Mouse (Mus musculus): ENCODE results near the gene Nppa. TPM values are rescaled to one million over a fixed set of nuclear protein-coding genes. Genes with fewer than 3 reads are reported as not detected.

Nppa gene
- polyA plus RNA-seq, 1 experiment from 2014 or later, result 7,623 TPM

DNA sequence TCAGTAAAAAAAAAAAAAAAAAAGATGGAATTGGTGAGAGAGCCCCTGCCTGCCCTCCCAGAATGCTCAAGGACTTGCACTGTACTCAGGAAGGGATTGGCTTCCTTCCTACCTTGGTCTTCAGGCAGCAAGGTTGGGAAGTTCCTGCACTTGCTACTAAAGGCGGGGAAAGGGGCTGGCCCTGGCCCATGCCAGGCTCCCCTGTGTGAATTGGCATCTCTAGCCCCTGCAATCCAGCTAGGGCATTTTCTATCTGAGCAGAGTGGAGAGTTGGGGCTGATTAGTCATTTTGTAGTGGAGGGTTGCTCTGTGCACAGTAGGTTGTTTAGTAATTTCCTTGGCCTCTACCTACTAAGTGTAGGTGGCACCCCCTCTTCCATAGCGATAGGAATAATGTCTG lies 31.7 kb upstream of the Nppa start:
- Histone ChIP-seq H3K36me3 (ENCODE audit: control insufficient read depth, insufficient read depth, low read length) (no peaks in the 10 kb centered on the region), H3K4me2 (ENCODE audit: low read length) (peak overlapping the region; percentile 58), H3K9ac (ENCODE audit: low read length) (peak overlapping the region; percentile 53; the same call in 1 of the 2 replicates), H3K27ac (replicated peaks in 1 of 2; ENCODE audit: control insufficient read depth in 1 of 2, insufficient read depth in 1 of 2, low read depth in 2 of 2, low read length in 2 of 2) (peak overlapping the region; percentile 88 to 92), H3K9me3 (ENCODE audit: control insufficient read depth, low read length) (no peaks in the 10 kb centered on the region), H3K4me3 (ENCODE audit: control insufficient read depth in 1 of 2, insufficient read depth in 1 of 2, low read depth in 1 of 2, low read length in 2 of 2) (no peak overlapping the region; a peak in 1 of 4 replicates), H3K27me3 (ENCODE audit: control insufficient read depth, insufficient read depth, low read length) (peaks cover 8% of the 10 kb centered on the region; the same call in 1 of the 2 replicates), H3K4me1 (ENCODE audit: control insufficient read depth in 2 of 2, insufficient read depth in 2 of 2, low read length in 2 of 2) (peaks cover 24 to 33% of the 10 kb centered on the region in 2 experiments)
- WGBS, result 22% methylated on average over 2 of the region's 2 CpGs
- ATAC-seq (ENCODE audit: insufficient number of reproducible peaks, insufficient read depth, low FRiP score, low read depth), result no peak; the same call in 1 of the 2 replicates

DNA sequence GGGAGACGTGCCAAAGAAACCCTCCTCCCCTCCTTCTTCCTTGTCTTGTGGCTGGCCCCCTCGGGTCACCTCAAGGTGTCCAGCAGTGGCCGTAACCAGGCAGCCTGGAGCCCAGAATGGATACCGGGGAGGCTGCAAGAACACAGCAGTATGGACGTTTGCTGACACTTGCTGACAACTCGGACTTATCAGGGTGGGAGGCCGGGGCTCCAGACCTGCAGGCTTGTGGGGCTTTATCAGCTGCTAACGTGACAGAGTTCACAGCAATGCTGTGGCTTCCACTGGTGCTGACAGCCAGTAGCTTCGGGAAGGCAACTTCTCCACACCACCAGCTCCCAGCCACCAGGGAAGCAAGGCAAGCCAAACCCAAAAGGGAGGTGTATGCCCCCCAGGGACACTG lies 31.2 kb upstream of the Nppa start:
- Histone ChIP-seq H3K27ac (replicated peaks in 1 of 2; ENCODE audit: control insufficient read depth in 1 of 2, insufficient read depth in 1 of 2, low read depth in 2 of 2, low read length in 2 of 2) (peak overlapping the region; percentile 88 to 92), H3K9ac (ENCODE audit: low read length) (peak overlapping the region; percentile 53; the same call in 1 of the 2 replicates), H3K4me1 (ENCODE audit: control insufficient read depth in 2 of 2, insufficient read depth in 2 of 2, low read length in 2 of 2) (peaks cover 18 to 28% of the 10 kb centered on the region in 2 experiments), H3K4me2 (ENCODE audit: low read length) (peak overlapping the region; percentile 58), H3K9me3 (ENCODE audit: control insufficient read depth, low read length) (no peaks in the 10 kb centered on the region), H3K4me3 (ENCODE audit: control insufficient read depth in 1 of 2, insufficient read depth in 1 of 2, low read depth in 1 of 2, low read length in 2 of 2) (peak overlapping the region in 1 of 2 experiments; percentile 21; a peak in 2 of 4 replicates), H3K36me3 (ENCODE audit: control insufficient read depth, insufficient read depth, low read length) (no peaks in the 10 kb centered on the region), H3K27me3 (ENCODE audit: control insufficient read depth, insufficient read depth, low read length) (peaks cover 8% of the 10 kb centered on the region; the same call in 1 of the 2 replicates)
- 5% methylated on average over 9 of the region's 9 CpGs for WGBS
- peak; percentile 64 for ATAC-seq (ENCODE audit: insufficient number of reproducible peaks, insufficient read depth, low FRiP score, low read depth)

DNA sequence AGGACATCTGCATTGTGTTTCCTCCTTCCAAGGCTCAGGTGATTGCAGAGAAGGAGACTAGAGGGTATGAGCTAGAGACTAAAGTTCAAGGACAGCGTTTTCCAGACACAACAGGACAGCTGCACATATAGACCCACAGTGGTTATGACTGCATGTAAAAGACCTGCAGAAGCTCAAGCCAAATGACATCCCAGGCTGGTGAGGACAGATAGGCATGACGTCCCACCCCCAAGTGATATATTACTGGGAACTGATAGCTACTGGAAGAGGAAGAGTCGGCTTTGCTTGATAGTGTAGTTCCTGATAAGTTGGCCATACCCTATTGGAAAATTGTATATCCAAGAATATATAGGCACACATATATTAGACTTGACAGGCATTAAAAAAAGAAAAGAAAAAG lies 24.3 kb upstream of the Nppa start:
- Histone ChIP-seq H3K36me3 (ENCODE audit: control insufficient read depth, insufficient read depth, low read length) (no peaks in the 10 kb centered on the region), H3K9ac (ENCODE audit: low read length) (no peak overlapping the region), H3K27ac (replicated peaks in 1 of 2; ENCODE audit: control insufficient read depth in 1 of 2, insufficient read depth in 1 of 2, low read depth in 2 of 2, low read length in 2 of 2) (no peak overlapping the region), H3K9me3 (ENCODE audit: control insufficient read depth, low read length) (no peaks in the 10 kb centered on the region), H3K4me3 (ENCODE audit: control insufficient read depth in 1 of 2, insufficient read depth in 1 of 2, low read depth in 1 of 2, low read length in 2 of 2) (no peak overlapping the region), H3K4me1 (ENCODE audit: control insufficient read depth in 2 of 2, insufficient read depth in 2 of 2, low read length in 2 of 2) (no peaks in the 10 kb centered on the region), H3K27me3 (ENCODE audit: control insufficient read depth, insufficient read depth, low read length) (peaks cover 5% of the 10 kb centered on the region), H3K4me2 (ENCODE audit: low read length) (no peak overlapping the region)
- 31% methylated on average over 3 of the region's 3 CpGs for WGBS
- no peak for ATAC-seq (ENCODE audit: insufficient number of reproducible peaks, insufficient read depth, low FRiP score, low read depth)

- ATAC-seq (ENCODE audit: insufficient number of reproducible peaks, insufficient read depth, low FRiP score, low read depth), result no peak
- WGBS, result 78% methylated on average over 4 of the region's 4 CpGs
- Histone ChIP-seq H3K4me3 (ENCODE audit: control insufficient read depth in 1 of 2, insufficient read depth in 1 of 2, low read depth in 1 of 2, low read length in 2 of 2) (no peak overlapping the region), H3K27me3 (ENCODE audit: control insufficient read depth, insufficient read depth, low read length) (peaks cover 3% of the 10 kb centered on the region), H3K4me2 (ENCODE audit: low read length) (no peak overlapping the region), H3K9me3 (ENCODE audit: control insufficient read depth, low read length) (no peaks in the 10 kb centered on the region), H3K27ac (replicated peaks in 1 of 2; ENCODE audit: control insufficient read depth in 1 of 2, insufficient read depth in 1 of 2, low read depth in 2 of 2, low read length in 2 of 2) (no peak overlapping the region), H3K4me1 (ENCODE audit: control insufficient read depth in 2 of 2, insufficient read depth in 2 of 2, low read length in 2 of 2) (no peaks in the 10 kb centered on the region), H3K36me3 (ENCODE audit: control insufficient read depth, insufficient read depth, low read length) (no peaks in the 10 kb centered on the region), H3K9ac (ENCODE audit: low read length) (no peak overlapping the region)
Observed at GRCm38 (mm10) chr4:147977726-147978125, 22.8 kb upstream of the Nppa start.

DNA sequence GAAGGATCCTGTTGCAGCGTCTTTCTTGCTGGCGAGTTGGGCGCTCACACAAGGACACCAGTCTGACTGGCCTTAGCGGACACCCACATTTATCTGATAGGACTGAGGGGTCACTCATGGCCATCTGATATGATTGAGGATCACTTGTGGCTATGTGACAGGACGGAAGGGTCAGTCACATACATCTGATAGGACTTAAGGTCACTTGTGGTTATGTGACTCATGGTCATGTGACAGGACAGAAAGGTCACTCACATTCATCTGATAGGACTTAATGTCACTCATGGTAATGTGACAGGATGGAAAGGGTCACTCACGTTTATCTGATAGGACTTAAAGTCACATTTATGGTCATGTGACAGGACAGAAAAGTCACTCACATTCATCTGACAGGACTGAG lies 22.1 kb upstream of the Nppa start:
- no peak for ATAC-seq (ENCODE audit: insufficient number of reproducible peaks, insufficient read depth, low FRiP score, low read depth)
- Histone ChIP-seq H3K4me3 (ENCODE audit: control insufficient read depth in 1 of 2, insufficient read depth in 1 of 2, low read depth in 1 of 2, low read length in 2 of 2) (no peak overlapping the region), H3K4me2 (ENCODE audit: low read length) (no peak overlapping the region), H3K9me3 (ENCODE audit: control insufficient read depth, low read length) (no peaks in the 10 kb centered on the region), H3K9ac (ENCODE audit: low read length) (no peak overlapping the region), H3K36me3 (ENCODE audit: control insufficient read depth, insufficient read depth, low read length) (no peaks in the 10 kb centered on the region), H3K27ac (replicated peaks in 1 of 2; ENCODE audit: control insufficient read depth in 1 of 2, insufficient read depth in 1 of 2, low read depth in 2 of 2, low read length in 2 of 2) (no peak overlapping the region), H3K27me3 (ENCODE audit: control insufficient read depth, insufficient read depth, low read length) (peaks cover 3% of the 10 kb centered on the region), H3K4me1 (ENCODE audit: control insufficient read depth in 2 of 2, insufficient read depth in 2 of 2, low read length in 2 of 2) (no peaks in the 10 kb centered on the region)
- 81% methylated on average over 6 of the region's 6 CpGs for WGBS

- ATAC-seq (ENCODE audit: insufficient number of reproducible peaks, insufficient read depth, low FRiP score, low read depth), result peak; percentile 73
- H3K36me3 ChIP-seq (ENCODE audit: control insufficient read depth, insufficient read depth, low read length), result no peaks in the 10 kb centered on the region
- H3K4me2 ChIP-seq (ENCODE audit: low read length), result no peak overlapping the region
- H3K9ac ChIP-seq (ENCODE audit: low read length), result no peak overlapping the region
- 41% methylated on average over 7 of the region's 7 CpGs for WGBS
- H3K4me3 ChIP-seq (ENCODE audit: control insufficient read depth in 1 of 2, insufficient read depth in 1 of 2, low read depth in 1 of 2, low read length in 2 of 2), result no peak overlapping the region
- H3K27me3 ChIP-seq (ENCODE audit: control insufficient read depth, insufficient read depth, low read length), result peaks cover 3% of the 10 kb centered on the region
- H3K9me3 ChIP-seq (ENCODE audit: control insufficient read depth, low read length), result no peaks in the 10 kb centered on the region
- H3K27ac ChIP-seq (replicated peaks in 1 of 2; ENCODE audit: control insufficient read depth in 1 of 2, insufficient read depth in 1 of 2, low read depth in 2 of 2, low read length in 2 of 2), result no peak overlapping the region
- no peaks in the 10 kb centered on the region for H3K4me1 ChIP-seq (ENCODE audit: control insufficient read depth in 2 of 2, insufficient read depth in 2 of 2, low read length in 2 of 2)
Observed at GRCm38 (mm10) chr4:147979441-147979860, 21.1 kb upstream of the Nppa start.

- H3K4me3 ChIP-seq (ENCODE audit: control insufficient read depth in 1 of 2, insufficient read depth in 1 of 2, low read depth in 1 of 2, low read length in 2 of 2), result peak within 1 kb of the TSS; percentile 53 to 65
- 9% methylated on average over 20 of the region's 20 CpGs for WGBS
- no peaks in the 10 kb centered on the region for H3K9me3 ChIP-seq (ENCODE audit: control insufficient read depth, low read length)
- peaks cover 3% of the 10 kb centered on the region for H3K27me3 ChIP-seq (ENCODE audit: control insufficient read depth, insufficient read depth, low read length)
- H3K9ac ChIP-seq (ENCODE audit: low read length), result peak within 1 kb of the TSS; percentile 81
- 0 out of 2 replicates have a peak, but pooled peaks cover 4% of the 10 kb centered on the region for H3K36me3 ChIP-seq (ENCODE audit: control insufficient read depth, insufficient read depth, low read length)
- peaks cover 7 to 14% of the 10 kb centered on the region in 2 experiments for H3K4me1 ChIP-seq (ENCODE audit: control insufficient read depth in 2 of 2, insufficient read depth in 2 of 2, low read length in 2 of 2)
- peak within 1 kb of the TSS; percentile 89 to 95 for H3K27ac ChIP-seq (replicated peaks in 1 of 2; ENCODE audit: control insufficient read depth in 1 of 2, insufficient read depth in 1 of 2, low read depth in 2 of 2, low read length in 2 of 2)
- peak within 1 kb of the TSS; percentile 55 for H3K4me2 ChIP-seq (ENCODE audit: low read length)
- ATAC-seq (ENCODE audit: insufficient number of reproducible peaks, insufficient read depth, low FRiP score, low read depth), result peak; percentile 93
Observed at GRCm38 (mm10) chr4:147985205-147986132, 15.1 kb upstream of the Nppa start, which contains the start of gene Nppb. Nppb (plus strand) TSS chr4:147985788.

Data from heart, embryonic 14.5 days (tissue).